Mouse (Mus musculus) kidney, postnatal 0 days (tissue): ENCODE data around the gene Zp3r. TPM values are rescaled to one million over a fixed set of nuclear protein-coding genes. Genes with fewer than 3 reads are reported as not detected.
"Not testable (repeated sequence)": the region's sequence is repeated elsewhere in the genome, so short reads cannot be mapped to it uniquely, and the experiment has no call there.

Source experiments
- ATAC-seq: fragments of 200-750 bp; cut with Nextera tagmentation; replicated peaks from 2 replicates; pipeline ENCODE4 v1.8.0; 2017; ENCODE audit warnings: low read depth, moderate number of reproducible peaks, moderate TSS enrichment, moderate library complexity; ENCODE audit not compliant: low FRiP score
- DNase-seq: peaks from one replicate; pipeline ENCODE4 v3.0.0-alpha.2; 2016; ENCODE audit warnings: low spot score
- H3K27ac ChIP-seq: fragments of 300-500 bp; sonication (generic); 2 replicates; pipeline ENCODE4 v1.5.1; 2014; ENCODE audit warnings: mild to moderate bottlenecking
- H3K27me3 ChIP-seq: fragments of 300-500 bp; sonication (generic); 2 replicates; pipeline ENCODE4 v1.6.1; 2014; ENCODE audit warnings: low read length, mixed read lengths; ENCODE audit not compliant: insufficient read depth
- H3K36me3 ChIP-seq: fragments of 300-500 bp; sonication (generic); 2 replicates; pipeline ENCODE4 v1.6.1; 2014; ENCODE audit warnings: low read length, mixed read lengths; ENCODE audit not compliant: insufficient read depth
- H3K4me1 ChIP-seq: fragments of 300-500 bp; sonication (generic); replicated peaks from 2 replicates; pipeline ENCODE4 v1.6.1; 2014; ENCODE audit warnings: antibody characterized with exemption, low read length, mixed read lengths; ENCODE audit not compliant: insufficient read depth
- H3K4me2 ChIP-seq: fragments of 300-500 bp; sonication (generic); 2 replicates; pipeline ENCODE4 v1.6.1; 2014; ENCODE audit warnings: mild to moderate bottlenecking, low read length, moderate library complexity, mixed read lengths
- H3K4me3 ChIP-seq: fragments of 300-500 bp; sonication (generic); replicated peaks from 2 replicates; pipeline ENCODE4 v1.5.1; 2014; ENCODE audit warnings: low read depth, low read length
- H3K9ac ChIP-seq: fragments of 300-500 bp; sonication (generic); 2 replicates; pipeline ENCODE4 v1.6.1; 2014; ENCODE audit warnings: low read depth, low read length
- H3K9me3 ChIP-seq: fragments of 300-500 bp; sonication (generic); replicated peaks from 2 replicates; pipeline ENCODE4 v1.6.1; 2016; ENCODE audit warnings: low read length, inconsistent platforms, mixed read lengths
- CTCF ChIP-seq: IDR thresholded peaks from 2 replicates; pipeline ENCODE4 v1.5.1; 2016; ENCODE audit warnings: antibody characterized with exemption, low read depth, mild to moderate bottlenecking, moderate library complexity
- WGBS: fragments of 180-500 bp; shearing (Covaris S2); extraction: QIAGEN DNeasy Blood & Tissue Kit; methylation state at CpG from one replicate; pipeline ENCODE4 v1.1.7; 2014; 5-methylcytosine and 5-hydroxymethylcytosine counted together
- polyA plus RNA-seq: library from polyadenylated mRNA; unstranded; fragments of >200 nt; fragmentation: Nextera tagmentation; extraction: Ambion mirVana; gene quantifications from 2 replicates; pipeline ENCODE4 v1.2.1, GENCODE M21; 2015

Gene Zp3r
- polyA plus RNA-seq = not detected in 2 replicates

GRCm38 (mm10) chr1:130629521-130629920, at the start of gene Zp3r:
TSS of gene Zp3r (minus strand) at chr1:130629621.
- 84% methylated on average over 2 of the region's 2 CpGs for WGBS
- DNase-seq (no peak), ATAC-seq (no peak)
- Histone ChIP-seq H3K4me3 (no peak within 1 kb of the TSS), H3K27ac (no peak within 1 kb of the TSS), H3K27me3 (no peaks in the 10 kb centered on the region), H3K36me3 (no peaks in the 10 kb centered on the region), H3K4me2 (no peak within 1 kb of the TSS), H3K4me1 (no peaks in the 10 kb centered on the region), H3K9me3 (no peaks in the 10 kb centered on the region), H3K9ac (no peak within 1 kb of the TSS)
- no peak for TF ChIP-seq CTCF

- H3K27me3 ChIP-seq = no peaks in the 10 kb centered on the region
- 87% methylated on average over 2 of the region's 2 CpGs for WGBS
- H3K4me2 ChIP-seq = no peak overlapping the region
- H3K36me3 ChIP-seq = no peaks in the 10 kb centered on the region
- ATAC-seq (no peak), DNase-seq (no peak)
- no peak overlapping the region for H3K9ac ChIP-seq
- H3K9me3 ChIP-seq = no peaks in the 10 kb centered on the region
- no peak overlapping the region for H3K27ac ChIP-seq
- no peak for TF ChIP-seq CTCF
- H3K4me3 ChIP-seq = no peak overlapping the region
- no peaks in the 10 kb centered on the region for H3K4me1 ChIP-seq
These were observed 49.1 kb upstream of the Zp3r start for GRCm38 (mm10) chr1:130678551-130678950.

- H3K4me1 ChIP-seq, H3K27ac ChIP-seq, H3K27me3 ChIP-seq, H3K9me3 ChIP-seq, H3K9ac ChIP-seq, DNase-seq, H3K36me3 ChIP-seq, H3K4me2 ChIP-seq, H3K4me3 ChIP-seq, ATAC-seq: not testable (repeated sequence)
- WGBS = 91% methylated on average over 5 of the region's 5 CpGs
These were observed 34.2 kb upstream of the Zp3r start for GRCm38 (mm10) chr1:130663576-130663975.

- no peak within 1 kb of the TSS for H3K9ac ChIP-seq
- no peaks in the 10 kb centered on the region for H3K9me3 ChIP-seq
- no peaks in the 10 kb centered on the region for H3K36me3 ChIP-seq
- no peak within 1 kb of the TSS for H3K4me3 ChIP-seq
- H3K4me1 ChIP-seq = no peaks in the 10 kb centered on the region
- WGBS = 37% methylated on average over 3 of the region's 3 CpGs
- no peak within 1 kb of the TSS for H3K27ac ChIP-seq
- no peaks in the 10 kb centered on the region for H3K27me3 ChIP-seq
- no peak within 1 kb of the TSS for H3K4me2 ChIP-seq
- DNase-seq (peak; percentile 22), ATAC-seq (no peak)
- TF ChIP-seq CTCF = no peak
These were observed 32.0 kb upstream of the Zp3r start, which contains the start of gene C4bp for GRCm38 (mm10) chr1:130661454-130661853. TSS of gene C4bp (minus strand) at chr1:130661632.

GRCm38 (mm10) chr1:130659641-130660040, 30.2 kb upstream of the Zp3r start:
- not testable (repeated sequence) for H3K4me2 ChIP-seq, H3K4me1 ChIP-seq, H3K36me3 ChIP-seq, ATAC-seq, H3K9me3 ChIP-seq, DNase-seq, H3K9ac ChIP-seq, H3K27ac ChIP-seq, H3K27me3 ChIP-seq, H3K4me3 ChIP-seq
- 27% methylated on average over 5 of the region's 5 CpGs for WGBS

- no peak for ATAC-seq
These were observed 14.7 kb upstream of the Zp3r start for GRCm38 (mm10) chr1:130644103-130644502.

GRCm38 (mm10) chr1:130640967-130641366, 11.5 kb upstream of the Zp3r start:
- no peaks in the 10 kb centered on the region for H3K36me3 ChIP-seq
- no peak overlapping the region for H3K4me3 ChIP-seq
- H3K9me3 ChIP-seq = no peaks in the 10 kb centered on the region
- TF ChIP-seq CTCF = no peak
- no peak overlapping the region for H3K4me2 ChIP-seq
- no peaks in the 10 kb centered on the region for H3K27me3 ChIP-seq
- DNase-seq (no peak), ATAC-seq (no peak)
- H3K27ac ChIP-seq = no peak overlapping the region
- no peak overlapping the region for H3K9ac ChIP-seq
- no peaks in the 10 kb centered on the region for H3K4me1 ChIP-seq

More at GRCm38 (mm10) chr1:130644103-130644502, 14.7 kb upstream of the Zp3r start:
- TF ChIP-seq CTCF = no peak
- Histone ChIP-seq H3K27ac (no peak overlapping the region), H3K9me3 (no peaks in the 10 kb centered on the region), H3K9ac (no peak overlapping the region), H3K27me3 (no peaks in the 10 kb centered on the region), H3K4me2 (no peak overlapping the region), H3K4me3 (no peak overlapping the region), H3K36me3 (no peaks in the 10 kb centered on the region), H3K4me1 (no peaks in the 10 kb centered on the region)
- DNase-seq = no peak
- 86% methylated on average over 4 of the region's 4 CpGs for WGBS
